Mouse (Mus musculus) layer of hippocampus, postnatal 10 days (tissue): ENCODE measurements around the gene Apbb1. TPM values are rescaled to one million over a fixed set of nuclear protein-coding genes. Genes with fewer than 3 reads are reported as not detected.

ENCODE experiments used
- DNase-seq, 2 experiments: peaks; one replicate each; pipeline ENCODE4 v3.0.0; 2021; ENCODE audit warnings: low spot score in 2 of 2
- long read RNA-seq: library from polyadenylated mRNA; stranded (forward); transcript quantifications from one replicate; pipeline ENCODE4 v2.0.0, GENCODE M21; 2023
- total RNA-seq, 2 experiments: library from RNA; stranded (reverse); gene quantifications; 2 replicates each; pipeline ENCODE4 v1.2.3; 2021

Gene Apbb1
- total RNA-seq = 100 to 1,000 TPM; 350 to 357 TPM
- long read RNA-seq, transcript Apbb1-201 (13 exons, 2,530 nt) = minor isoform, 13 of 472 reads
- long read RNA-seq, transcript Apbb1-214 (14 exons, 2,878 nt) = major isoform, 51 of 472 reads
- long read RNA-seq, transcript Apbb1-217 (14 exons, 2,712 nt) = minor isoform, 5 of 472 reads
- long read RNA-seq, partial matches to known transcripts = 30 of 472 reads
- long read RNA-seq, other reads (novel, unspliced or antisense) = 371 of 472 reads

DNA sequence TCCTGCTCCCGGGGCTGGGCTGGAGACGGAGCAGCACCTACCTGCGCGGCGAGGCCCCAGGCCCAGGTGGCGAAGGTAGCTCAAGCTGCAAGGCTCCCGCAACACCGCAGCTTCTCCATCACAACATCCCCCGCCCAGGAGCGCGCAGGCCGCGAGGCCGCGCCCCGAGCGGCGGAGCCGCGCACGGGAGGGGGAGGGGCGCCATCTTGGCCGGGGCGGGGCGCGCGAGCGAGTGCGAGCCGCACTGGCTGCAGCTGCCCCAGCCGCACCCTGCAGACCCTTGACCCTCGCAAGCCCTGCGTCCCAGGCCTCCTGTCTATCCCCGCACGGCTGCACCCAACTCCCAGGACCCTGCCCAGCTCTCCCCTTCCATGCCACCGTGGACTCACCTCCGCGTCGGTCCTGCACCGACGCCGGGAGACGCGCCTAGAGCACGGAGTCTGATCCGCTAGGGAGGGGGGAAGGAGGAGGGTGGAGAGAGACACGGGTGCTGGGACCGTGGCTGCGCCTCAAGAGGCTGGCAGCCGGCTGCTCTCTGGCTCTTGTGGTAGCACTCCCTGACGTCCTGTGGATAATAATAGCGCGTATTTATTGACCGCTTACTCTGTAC is at the start of gene Apbb1:
Gene Apbb1 (minus strand): TSS at position 560 of the 610 bp plus-strand sequence.
- peak; percentile 79 to 83 for DNase-seq

DNA sequence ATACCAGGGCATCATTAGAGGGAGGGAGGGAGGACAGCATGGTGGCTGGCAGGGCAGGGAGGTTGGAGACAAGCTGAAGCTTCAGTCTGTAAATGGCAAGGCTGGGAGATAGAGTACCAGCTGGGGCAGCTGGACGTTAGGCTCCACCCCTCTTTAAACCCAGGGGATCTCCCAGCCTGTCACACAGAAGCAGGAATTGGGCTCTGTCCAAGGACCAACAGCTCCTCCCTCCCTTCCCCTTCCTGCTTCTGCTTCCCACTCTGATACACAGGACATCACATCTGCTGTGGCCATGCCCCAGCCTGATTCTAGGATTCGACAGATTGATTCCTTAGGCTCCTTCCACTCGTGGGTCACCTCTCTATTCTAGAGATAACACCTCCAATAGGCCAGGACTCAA is 47.2 kb upstream of the Apbb1 start:
- DNase-seq = no peak

DNA sequence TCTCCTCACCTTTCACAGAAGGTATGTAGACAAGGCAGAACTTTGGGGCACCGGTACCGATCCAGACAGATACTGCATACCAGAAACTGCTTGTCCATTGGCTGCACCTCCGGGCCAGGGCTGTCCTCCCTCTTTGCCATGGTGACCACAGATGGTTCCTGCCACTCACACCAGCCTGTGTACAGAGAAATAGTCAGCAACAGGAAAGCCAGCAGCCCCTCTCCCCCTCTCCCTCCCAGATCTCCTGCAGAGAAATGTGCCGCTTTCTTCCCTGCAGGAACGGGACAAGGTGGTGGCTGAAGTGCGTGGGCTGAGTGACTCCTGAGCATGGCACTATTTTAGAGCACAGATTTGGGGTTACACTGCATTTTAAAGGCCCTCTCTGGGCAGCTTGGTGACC is 43.9 kb upstream of the Apbb1 start:
- no peak for DNase-seq

DNA sequence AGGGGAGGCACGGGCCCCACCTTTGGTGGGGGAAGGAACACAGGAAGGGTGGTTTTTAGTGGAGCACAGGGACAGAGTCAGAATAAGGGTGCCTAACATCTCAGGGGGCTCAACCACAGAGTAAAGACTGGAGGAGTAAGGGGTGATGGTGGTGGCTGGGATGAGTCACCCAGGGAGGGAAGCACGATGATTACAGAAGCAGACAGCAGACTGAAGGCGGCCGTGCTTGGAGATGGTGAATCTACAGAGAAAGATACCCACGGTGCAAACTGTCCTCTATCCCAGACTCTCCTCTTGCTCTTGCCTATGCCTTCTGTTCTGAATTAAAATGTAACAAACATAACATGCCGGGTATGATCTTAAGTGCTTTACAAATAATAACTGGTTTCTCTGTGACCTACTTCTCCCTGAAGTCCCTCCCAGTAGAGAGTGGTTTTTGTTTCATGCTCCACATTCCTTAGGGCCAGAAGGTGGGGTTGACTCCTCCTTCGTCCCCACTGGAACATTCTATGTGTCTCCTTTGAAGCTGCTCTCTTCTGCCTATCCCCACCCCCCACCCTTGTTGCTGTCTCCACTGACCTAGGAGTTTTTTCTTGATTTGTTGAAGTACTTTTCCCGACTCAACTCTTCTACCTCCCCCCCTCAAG is 40.3 kb upstream of the Apbb1 start:
- DNase-seq = no peak

DNA sequence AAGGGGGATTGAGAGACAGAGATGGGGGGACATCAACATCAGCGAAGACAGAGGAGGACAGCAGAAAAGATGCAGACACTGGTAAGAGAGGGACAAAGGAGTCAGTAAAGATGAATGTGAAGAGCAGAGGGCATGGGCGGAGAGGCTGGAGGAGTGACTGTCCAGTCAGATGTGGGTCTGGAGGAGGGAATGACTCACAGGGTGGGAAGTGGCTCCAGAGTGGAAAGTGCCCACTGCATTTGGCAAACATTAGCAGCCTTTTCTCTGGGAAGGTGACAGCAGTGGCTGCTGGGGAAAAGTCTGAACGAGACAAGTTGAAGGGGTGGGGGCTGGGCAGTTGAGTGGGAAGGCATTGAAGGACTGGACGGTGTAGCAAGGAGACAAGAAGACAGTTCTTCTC is 39.6 kb upstream of the Apbb1 start:
- no peak for DNase-seq

DNA sequence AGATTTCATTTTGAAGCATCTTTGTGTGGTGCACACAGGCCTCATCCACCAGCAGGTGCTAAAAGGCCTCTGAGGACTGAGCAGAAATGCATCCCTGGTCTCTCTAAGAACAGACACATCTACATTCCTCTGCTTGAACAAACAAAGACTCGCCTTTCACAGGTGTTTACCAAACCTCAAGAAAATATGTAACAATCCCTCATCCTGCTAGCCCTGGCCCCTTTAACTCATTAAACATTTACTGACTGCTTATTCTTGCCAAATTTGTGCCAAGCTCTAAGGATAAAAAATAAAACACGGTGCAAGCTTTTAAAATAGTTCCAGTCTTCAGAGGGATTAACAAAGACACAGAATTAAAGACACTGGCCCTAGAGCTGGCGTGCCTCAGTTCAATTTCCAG is 38.2 kb upstream of the Apbb1 start:
- DNase-seq = no peak

DNA sequence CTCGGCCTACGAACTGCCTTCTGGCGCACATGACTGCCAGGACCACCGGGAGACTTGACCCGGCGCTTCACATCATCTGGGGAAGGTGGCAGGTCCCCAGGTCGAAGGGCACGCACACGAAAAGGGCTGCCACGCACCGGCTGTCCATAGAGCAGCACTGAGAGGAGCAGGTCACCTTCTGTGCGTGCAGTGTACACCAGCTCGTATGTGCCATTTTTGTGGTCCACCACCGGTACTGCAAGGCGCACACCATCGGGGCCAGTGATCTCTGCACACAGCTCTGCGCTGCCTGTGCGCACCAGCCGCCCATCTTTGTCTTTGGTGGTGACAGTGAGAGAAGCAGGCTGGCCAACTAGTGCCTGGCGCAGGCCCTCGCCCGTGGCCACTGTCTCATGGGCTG is 36.4 kb upstream of the Apbb1 start:
- no peak for DNase-seq

DNA sequence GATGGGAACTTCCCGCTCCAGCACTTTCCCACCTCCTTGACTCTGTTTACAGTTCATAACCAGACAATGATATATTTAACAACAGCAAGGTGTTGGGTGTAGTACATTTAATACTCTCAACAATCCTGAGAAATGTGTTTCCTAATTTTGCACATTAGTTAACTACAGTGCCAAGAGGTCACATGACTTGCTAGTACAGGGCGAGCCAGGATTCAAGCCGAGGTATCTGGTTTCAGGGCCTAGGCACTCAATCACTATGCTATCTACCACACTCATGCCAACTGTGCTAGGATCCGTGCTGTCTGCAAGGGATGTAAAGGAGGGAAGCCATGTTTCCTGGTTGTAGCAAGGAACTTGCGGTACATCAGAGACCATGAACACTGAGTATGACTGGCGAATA is 35.1 kb upstream of the Apbb1 start:
- no peak for DNase-seq

DNA sequence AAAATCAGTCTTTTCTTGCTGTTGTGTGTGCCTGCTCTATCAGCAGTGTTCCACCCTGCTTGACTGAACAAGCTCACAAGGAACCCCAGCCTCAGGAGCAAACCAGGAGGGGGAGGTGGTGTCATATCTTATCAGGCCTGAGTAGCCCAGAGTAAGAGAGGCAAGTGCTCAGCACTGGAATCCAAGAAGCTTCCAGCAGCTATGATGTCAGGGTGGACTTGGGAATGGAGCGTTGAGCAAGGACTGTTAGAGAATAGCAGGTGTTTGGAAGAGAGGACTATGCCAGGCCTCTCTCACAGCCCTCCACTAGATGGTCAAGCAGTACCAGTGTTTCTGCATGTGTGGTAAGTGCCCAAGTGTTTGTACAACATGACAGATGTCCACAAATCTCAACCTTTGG is 34.3 kb upstream of the Apbb1 start:
- no peak for DNase-seq

DNA sequence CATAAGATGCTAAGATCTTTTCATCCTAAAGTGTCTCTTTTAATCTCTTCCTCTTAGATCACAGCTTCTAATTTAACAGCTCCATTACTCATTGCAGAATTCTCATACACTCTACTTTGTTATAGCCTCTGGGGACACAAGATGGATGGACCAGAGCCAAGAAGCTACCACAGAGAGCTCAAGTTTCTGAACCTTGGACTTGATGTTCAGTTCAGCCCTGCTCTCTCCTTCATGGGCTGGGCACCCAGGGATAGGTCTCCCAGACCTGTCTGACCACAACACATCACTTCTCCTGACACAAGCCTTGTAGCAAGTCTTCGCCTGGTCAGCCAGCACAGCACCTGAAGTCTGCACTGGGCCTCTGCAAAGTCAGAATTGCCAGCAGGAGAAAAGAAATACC is 32.9 kb upstream of the Apbb1 start:
- no peak for DNase-seq

DNA sequence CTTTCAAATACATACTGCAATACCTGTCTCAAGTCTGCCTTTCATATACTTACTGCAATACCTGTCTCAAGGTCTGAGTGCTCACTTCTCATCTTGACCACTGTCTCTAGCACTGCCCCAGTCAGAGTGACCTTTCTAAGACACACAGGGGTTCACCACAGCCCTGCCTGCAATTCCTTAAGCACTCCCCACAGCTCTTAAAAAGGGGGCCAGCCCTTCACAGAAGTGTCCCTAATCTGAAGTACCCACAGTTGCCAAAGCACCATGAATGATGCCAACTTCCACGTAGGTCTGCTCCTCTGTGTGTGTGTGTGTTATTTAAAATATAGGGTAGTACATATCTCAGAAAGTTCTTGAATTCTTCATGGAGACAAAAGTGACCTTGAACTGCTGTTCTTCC is 30.3 kb upstream of the Apbb1 start:
- DNase-seq = no peak

DNA sequence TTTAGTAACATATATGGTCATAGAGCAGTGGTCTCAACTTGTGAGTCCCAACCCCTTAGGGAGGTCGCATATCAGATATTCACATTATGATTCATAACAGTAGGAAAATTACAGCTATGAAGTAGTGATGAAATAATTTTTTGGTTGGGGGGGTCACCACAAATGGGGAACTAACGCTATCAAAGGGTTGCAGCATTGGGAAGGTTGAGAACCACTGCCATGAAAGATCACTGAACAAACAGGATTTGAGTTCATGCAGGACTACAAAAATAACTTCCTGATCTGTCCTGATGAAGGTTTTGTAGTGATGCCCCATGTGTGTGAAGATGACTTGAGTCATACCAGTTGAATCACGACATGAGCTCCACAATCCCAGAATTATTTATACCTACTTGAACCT is 27.0 kb upstream of the Apbb1 start:
- DNase-seq = no peak

DNA sequence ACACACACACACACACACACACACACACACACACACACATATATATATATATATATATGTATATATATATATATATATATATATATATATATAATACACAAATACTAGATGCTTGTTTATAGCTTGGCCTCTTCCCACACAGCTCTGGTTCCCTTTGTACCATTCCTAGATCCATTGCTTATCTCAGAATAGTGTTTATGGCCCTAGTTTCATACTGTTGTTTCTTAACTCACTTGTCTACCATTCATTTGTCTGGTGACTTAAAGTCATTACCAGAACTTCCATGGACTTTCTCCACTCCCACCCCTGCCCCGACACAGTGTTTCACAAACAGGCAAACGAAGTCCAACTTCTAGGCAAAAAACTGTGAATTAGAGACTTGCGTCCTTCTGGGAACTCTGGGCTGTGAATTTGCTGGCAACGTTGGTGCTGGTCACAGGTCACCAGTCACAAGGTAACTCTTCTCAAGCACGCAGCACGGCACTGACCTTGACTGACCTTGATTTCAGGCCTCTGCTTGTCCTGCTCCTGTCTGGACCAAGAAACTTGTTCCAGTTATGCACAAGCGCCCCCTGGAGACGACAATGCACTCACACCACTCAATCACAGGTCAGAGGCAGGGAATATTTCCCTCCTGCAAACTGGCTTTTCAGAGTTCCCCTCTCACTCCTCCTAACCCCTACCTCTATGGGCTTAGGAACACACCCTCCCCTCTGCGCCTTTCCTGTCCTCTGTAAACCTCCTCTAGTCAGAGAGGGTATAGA is 21.6 kb upstream of the Apbb1 start:
- peak; percentile 68 to 73 for DNase-seq

DNA sequence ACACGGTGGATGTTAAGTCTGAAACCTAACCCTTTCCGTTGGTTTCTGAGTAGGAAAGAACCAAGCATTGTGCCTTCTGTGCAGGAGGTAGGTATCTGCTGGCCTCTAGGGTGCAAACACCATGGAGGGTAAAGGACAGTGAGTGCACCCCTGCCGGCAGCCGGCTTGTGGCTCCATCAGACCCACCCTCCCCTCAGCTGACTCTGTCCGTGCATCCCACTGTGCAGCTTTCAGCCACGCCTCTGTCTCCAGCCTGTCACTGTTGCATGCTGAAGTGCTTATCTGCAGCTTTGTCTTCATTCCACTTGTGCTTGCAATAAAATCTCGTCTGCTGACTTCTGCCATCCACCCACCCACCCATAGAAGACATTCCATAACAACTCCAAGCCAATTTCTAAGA is 8.6 kb upstream of the Apbb1 start:
- DNase-seq = no peak

DNA sequence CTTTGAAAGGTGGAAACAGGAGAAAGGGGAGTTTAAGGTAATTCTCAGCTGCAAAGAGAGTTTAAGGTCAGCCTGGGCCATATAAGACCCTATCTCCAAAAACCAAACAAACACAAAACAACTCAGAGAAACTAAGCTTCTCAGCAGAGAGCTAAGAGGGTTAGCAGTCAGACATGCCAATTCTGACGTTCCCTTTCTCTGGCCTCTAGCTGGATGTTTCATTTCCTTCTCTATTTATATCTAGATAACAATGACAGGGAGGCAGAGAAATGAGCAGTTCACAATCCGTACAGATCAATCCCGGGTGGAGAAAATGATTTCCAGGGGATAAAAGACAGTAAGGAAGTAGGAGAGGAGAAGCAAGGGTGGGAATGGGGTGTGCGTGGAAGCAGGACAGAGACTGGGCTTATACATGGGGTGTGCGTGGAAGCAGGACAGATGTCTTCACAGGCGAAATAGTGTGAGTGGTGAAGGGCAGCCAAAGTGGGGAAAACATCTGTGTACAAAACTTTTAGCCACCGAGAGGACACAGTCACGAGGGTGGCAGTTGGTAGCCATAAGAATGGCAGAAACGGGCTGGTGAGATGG is 7.0 kb upstream of the Apbb1 start:
- no peak for DNase-seq

DNA sequence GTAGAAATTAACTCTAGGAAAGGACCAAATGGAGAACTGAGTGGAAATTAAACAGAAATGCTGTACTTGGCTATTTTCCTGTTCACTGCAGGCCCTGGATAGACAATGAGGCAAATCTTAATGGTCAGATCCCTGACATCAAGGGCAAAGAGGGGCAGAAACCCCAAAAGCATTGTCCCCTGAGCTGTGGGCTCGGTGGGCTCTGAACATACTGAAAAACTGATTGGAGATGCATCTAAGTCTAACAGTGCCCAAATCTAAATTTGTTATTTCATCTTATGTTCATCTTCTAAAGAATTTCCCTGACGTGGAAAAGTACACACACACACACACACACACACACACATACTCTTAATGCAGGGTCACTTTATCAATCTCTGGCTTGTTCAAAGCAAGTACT is 506 bp upstream of the Apbb1 start:
- no peak for DNase-seq

DNA sequence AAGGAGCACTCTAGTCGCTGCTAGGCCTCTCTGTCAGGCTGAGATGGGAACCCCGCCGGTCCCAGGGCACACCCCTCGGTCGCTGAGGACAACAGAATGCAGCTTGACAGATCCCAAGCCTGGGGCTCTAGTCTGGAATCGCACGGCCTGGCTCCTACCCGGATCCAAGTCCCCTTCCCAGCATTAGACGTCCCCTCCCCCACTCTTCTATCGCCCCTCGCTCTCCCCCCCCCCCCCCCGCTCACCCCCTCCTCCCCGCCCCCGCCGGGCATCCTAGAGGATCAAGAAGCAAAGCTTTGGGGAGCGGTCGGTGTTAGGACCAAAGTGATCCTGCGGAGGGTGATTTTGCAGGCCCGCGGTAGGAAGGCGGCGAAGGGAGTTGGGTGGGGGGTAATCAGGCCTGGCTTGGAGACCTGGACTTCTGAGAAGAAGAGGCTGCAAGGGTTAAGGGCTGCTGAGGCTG is 795 bp downstream of the Apbb1 start:
- DNase-seq = peak; percentile 28 to 57

DNA sequence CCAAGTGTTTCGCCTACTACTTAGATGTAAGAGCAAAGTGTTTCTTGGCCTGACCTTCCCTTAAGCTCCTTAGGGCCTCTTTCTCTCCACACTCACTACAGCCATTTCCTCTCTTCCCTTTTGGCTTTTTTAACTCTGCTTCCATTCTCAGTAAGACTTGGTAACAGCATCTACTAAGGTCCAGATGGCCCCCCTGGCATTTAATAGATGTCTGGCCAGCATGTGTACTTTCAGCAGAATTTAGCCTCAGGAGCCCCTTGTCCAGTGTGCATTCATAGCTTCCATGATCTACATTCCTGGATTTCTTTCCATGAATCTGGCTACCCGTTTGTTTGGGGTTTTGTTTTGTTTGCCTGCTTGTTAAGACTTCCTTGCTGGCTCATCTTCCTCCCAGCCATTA is 3.0 kb downstream of the Apbb1 start:
- no peak for DNase-seq

DNA sequence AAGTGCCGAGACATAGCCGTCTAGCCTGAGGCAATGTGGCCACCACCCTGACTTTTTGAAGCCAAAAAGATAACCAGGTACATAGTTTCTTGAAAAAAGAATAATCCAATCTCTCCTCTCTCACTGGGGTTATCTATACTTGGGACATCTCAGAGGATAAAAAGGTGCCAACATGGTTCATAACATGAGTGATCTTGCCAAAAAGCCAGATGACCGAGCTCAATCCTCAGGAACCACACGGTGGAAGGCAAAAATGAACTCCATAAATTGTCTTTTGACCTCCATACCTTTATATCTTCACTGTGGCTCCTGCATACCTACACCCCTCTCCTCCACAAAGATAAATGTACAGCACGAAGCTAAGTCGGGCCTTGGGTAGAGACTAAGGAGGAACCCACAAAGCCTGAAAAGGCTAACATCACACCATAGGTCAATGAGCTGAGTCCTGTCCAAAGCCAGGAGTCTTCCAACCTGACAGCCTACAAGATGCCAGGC is 4.0 kb downstream of the Apbb1 start:
- DNase-seq = no peak

DNA sequence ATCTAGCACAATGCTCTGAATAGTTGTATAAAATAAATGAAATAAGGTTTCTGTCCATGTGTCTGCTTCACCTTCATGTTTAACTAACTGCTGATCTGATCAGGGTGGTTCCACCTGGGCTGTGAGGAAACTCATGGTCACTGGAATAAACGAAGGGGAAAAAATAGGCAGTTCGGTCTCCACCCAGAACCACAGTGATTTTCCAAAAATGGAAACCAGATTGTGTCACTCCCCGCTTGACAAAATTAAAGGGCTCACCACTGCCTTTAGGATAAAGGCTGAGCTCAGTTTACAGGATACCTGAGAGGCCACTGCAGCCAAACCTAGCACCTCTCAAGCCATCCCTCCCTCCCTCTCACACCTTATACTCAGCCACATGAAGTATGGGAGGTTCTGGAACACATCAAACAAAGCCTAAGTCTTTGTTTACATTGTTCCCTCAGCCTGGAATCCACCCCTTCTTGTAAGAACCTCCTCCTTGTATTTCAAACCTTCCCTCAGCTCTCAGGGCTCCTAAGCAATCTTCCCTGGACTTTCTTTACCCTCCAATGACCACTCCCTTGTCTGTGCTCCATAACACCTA is 5.2 kb downstream of the Apbb1 start:
- DNase-seq = no peak

DNA sequence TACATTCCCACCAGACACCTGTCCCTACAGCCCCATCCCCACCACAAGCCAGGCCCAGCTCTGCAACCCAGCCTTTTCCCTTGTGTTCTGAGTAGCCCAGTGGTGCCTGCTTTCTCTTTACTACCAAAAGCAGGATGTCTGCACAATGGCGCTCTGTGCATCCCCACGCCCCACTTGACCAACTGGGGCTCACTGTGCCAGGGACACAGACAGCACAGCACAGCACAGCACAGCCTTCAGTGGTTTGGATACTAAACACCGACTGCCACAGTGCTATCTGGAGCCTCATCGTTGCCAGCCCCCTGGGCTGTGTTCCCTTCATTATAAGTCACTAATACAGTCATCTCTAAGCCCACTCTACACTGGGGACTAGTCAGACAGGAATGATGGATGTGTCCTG is 6.9 kb downstream of the Apbb1 start:
- DNase-seq = no peak
